Mouse (Mus musculus) kidney, postnatal 14 days (tissue): ENCODE data around the gene Thrap3.
"Not testable (repeated sequence)": the region's sequence is repeated elsewhere in the genome, so short reads cannot be mapped to it uniquely, and the experiment has no call there.

Experiments
- DNase-seq: peaks from one replicate; pipeline ENCODE4 v3.0.0; 2022; ENCODE audit warnings: mixed read lengths

The Thrap3 gene

DNA sequence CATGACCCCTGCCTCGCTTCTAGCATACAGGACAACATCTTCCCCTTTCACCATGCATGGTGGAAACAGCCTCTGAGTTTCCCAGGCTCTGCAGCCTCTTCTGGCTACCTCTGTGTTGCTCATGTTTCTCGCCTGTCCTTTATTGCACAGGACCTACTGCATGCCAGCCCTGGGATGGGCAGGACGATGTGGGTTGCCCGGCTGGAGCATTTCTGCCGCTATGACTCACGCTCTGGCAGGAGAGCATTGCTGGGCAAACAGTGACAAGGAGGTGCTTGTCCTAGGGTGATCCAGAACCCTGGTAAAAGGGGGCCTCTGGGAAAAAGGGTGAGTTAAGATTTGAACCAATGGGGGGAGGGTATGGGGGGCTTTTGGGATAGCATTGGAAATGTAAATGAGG is 15.2 kb upstream of the Thrap3 start:
- DNase-seq = no peak

DNA sequence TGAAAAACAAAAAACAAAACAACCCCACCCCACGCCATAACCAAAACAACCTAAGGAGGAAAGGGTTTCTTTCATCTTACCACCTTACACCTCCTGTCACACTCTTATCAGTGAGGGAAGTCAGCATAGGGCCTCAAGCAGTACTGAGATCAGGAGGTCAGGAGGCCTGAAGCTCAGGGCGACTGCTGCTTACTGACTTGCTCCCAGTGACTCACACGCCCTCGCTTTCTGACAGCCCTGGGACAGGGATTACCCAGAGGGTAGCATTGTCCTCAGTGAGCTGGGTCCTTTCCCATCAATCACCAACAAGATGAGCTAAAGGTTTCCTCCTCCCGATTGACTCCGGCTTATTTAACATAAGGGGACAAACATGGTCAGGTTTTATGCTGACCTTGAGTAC is 4.5 kb upstream of the Thrap3 start:
- DNase-seq = no peak

DNA sequence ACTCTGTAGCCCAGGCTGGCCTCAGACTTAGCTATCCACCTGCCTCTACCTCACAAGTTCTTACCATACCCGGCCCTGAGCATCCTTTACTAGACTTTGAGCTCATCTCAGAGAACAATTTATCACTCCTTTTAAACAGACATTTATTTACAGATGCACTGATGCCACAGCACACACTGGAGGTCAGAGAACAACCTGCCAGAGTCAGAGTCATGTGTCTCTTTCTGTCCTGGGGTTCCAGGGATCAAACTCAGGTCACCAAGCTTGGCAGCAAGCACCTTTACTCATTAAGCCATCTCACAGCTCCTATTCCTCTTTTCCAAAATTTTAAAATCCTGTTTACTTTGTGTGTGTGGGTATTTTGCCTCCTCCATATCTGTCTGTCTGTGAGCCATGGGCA is 2.8 kb upstream of the Thrap3 start:
- DNase-seq = no peak

DNA sequence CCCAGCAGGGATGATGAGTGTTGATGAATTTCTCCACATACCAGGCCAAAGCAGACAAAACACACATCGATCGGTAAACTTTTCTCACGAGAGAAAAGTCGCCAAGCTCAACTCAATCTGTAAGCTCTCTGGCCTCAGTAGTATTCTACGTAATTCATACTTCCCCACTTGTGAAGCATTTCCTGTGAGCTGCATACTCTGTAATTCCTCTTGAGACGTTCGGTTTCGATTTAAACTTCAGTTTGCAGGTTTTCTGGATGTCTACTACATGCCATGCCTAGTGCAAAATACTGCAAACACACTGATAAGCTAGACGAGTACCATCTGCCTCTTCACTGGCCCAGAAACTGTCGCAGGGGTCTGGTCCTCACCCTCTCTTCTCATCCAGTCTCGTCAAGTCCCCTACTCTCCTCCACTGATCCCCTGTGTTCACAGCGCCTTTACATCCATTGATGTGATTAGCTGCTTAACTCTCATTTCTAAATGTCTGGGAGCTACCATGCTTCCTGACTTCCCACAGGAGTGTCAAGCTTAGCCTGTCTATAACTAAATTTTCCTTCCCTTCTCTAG is 2.2 kb upstream of the Thrap3 start:
- no peak for DNase-seq

DNA sequence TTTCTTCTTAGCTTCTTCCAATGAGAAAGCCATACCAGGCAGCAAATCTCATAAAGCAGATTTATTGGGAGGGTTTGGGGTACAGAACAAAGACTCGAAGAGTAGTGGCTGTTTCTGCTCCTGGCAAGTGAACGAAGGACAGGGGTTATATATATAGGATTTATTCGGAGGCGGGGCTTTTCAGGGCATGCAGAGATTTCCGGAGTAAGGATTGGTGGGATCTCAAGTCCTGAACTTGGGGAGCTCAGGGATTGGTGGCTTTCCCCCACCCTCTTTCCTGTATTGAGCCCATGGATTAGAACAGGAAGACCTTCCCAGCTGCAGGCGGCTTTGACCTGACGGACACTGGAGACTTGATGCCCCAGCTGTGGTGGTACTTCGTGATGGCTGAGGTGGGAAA is 1.5 kb upstream of the Thrap3 start:
- no peak for DNase-seq

DNA sequence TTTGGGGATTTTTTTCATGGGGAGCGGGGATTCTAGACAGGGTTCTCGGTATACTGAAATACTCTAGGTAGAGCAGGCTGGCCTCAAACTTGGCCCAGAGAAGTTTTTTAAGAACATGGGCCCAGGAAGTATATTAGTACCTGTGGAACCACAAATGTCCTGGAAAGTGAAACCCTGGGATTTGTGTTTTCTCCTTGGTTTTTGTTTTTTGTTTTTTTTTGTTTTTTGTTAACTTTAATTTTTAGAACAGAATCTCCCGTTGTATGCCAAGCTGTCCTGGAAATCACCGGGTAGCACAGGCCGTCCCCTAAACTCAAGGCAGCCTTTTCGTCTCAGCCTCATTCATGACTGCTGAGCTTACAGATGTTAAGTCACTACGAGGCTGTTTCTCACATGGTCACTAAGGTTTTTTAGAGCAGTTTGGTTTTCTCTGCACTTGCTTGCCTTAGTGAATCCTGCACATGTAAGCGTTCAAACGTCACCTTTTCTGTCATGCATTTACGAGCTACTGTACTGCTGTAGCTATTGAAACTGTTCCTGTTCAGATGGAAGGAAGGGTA is 856 bp upstream of the Thrap3 start:
- no peak for DNase-seq

DNA sequence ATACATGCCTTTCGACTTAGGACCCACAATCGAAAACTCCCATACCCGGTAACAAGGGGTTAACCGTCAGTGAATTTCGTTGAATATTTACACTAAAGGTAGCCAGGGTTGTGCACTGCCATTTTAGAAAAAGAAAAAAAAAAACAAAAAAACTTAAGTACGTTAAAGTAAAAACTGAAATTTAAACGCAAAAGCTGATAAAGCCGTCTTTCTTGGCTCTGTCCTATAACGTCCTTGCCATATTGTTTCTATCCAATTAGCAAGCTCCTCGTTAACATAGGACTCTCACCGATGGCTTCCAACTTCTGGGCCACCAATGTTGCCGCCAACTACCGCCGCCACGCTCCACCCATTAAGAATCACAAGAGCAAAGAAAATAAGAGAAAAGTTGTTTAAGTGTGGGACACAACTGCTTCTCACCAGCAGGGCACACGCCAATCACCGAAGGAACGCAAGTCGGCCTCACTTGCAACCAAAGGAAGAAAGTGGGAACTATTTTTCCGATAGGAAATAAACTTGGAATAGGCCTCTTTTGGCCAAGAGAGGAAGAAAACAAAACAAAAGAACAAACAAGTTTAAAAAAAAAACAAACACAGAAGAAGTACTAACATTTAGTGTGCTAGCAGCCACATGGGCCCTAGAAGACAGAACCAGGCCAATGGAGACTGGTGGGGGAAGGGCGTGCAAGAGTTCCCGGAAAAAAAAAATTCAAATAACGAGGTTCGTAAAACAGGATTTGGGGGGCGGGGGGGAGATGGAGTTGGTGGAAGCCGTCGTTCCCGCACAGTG is 852 bp downstream of the Thrap3 start:
- DNase-seq = peak; percentile 45

DNA sequence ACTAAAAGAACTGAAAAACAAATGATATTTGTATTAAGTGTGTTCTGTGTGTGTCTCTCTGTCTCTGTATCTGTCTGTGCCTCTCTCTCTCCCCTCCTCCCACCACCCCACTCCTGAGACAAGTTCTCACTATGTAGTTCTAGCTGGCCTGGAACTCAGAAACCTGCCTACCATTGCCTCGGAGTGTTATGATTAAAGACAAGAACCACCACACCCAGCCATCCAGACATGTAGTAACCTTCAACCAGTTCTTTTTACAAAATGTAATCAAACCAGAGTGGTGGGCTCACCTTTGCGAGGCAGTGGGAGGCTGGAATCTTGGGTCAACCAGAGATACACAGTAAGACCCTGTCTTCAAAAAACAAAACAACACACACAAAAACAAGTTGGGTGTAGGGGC is 1.9 kb downstream of the Thrap3 start:
- no peak for DNase-seq

DNA sequence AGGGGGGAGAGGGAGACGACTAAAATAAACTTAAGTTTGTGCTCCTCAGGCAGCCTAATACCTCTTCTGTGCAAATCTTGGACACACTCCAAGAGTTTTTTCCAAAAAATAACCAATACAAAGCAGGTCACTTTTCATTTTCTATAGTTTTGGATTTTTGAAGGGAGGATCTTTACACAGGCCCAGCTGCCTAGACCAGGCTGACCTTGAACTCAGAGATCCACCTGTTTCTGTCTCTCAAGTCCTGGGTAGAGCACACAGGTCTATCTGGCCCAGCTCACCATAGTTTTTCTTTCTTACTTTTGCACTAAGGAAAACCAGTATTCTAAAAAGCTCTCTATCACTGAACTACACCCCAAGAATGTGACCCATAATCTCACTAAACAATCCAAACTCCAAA is 2.5 kb downstream of the Thrap3 start:
- DNase-seq = no peak

DNA sequence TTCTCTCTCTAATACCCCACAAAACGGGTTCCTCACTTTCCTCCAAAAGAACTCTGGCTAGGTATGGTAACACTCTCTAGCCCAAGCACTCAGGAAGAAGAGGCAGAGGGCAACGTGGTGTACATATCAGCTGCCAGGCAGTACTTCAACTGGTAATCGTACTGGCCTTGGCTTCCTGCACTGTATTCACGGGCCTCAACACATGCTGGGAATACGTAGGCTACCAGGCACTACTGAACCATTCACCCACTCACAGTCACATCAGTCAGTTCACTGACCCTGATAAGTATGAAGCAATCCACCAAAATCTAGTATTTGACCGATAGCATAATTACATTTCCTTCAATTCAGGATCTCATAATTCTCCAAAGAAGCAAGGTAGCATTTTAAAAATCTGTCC is 3.0 kb downstream of the Thrap3 start:
- no peak for DNase-seq

DNA sequence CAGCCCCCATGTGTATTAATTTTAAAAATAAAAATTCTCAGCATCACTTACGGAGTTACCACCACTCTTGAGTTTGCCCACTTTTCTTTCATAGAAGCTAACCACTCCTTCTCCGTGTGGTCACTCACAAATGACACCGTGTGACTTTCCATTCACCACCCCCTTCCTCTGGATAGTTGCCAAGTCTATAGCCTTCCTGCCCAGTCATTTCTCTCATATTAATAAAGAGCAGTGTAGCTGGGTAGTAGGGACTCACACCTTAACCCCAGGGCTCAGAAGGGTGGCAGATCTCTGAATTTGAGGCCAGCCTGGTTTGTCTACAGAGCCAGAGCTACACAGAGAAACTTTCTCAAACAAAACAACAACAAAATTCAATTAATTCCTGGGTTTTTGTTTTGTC is 5.1 kb downstream of the Thrap3 start:
- DNase-seq = peak; percentile 40

DNA sequence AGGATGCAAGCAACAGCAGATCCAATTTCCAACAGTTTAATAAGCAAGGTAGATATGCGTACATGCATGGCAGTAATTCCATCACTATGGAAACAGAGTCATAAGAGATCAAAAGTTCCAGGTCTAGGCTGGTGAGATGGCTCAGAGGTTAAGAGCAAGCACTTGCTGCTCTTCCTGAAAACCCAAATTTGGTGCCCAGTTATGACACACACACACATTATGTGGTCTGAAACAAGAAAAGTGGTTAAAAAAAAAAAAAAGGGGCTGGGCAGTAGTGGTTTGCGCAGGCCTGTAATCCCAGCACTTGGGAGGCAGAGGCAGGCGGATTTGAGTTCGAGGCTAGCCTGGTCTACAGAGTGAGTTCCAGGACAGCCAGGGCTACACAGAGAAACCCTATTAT is 7.6 kb downstream of the Thrap3 start:
- no peak for DNase-seq

DNA sequence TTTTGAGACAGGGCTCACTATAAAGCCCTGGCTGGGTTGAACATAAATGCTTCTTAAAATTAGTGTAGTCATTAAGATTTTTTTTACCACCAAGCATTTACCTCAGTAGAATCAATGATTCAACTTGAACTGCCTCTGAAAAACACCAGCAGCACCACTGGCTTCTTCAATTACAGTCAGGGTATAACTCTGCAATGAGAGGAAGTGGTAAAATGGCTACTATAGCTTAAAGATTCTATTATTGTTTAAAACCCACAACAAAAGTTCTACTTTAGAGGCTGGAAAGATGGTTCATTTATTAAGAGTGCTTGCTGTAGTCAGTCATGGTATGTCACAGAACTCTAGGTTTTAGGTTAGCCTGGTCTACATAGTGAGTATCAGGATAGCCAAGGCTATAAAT is 8.3 kb downstream of the Thrap3 start:
- DNase-seq = no peak

DNA sequence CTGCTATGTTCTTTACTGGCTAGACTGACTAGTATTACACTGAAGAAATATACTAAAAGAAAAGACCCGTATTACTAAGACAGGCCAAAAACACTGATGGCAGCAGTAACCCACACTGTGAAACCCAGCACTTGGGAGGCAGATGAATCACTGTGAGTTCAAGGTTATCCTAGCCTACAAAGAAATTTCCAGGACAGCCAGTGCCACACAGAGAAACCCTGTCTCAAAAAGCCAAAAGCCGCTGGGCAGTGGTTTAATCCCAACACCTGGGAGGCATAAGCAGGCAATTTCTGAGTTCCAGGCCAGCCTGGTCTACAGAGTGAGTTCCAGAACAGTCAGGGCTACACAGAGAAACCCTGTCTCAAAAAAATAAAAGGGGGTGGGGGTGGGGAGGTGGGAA is 11.9 kb downstream of the Thrap3 start:
- no peak for DNase-seq

DNA sequence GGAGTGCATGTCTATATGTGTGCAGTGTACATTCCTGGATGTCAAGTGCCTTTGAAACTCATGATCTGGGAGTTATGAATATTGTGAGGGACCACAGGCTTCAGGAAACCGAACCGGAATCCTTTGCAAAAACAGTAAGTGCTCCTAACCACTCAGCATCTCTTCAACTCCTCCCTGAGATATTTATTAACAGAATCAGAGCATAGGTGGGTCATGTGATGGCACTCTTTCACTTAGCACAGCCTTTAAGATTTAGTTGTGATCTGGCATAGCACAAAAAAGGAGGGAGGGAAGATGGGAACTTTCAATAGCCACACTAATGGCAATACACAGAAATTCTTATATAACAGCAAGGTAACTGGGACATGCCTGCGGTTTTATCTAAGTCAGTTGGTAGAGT is 15.5 kb downstream of the Thrap3 start:
- no peak for DNase-seq

DNA sequence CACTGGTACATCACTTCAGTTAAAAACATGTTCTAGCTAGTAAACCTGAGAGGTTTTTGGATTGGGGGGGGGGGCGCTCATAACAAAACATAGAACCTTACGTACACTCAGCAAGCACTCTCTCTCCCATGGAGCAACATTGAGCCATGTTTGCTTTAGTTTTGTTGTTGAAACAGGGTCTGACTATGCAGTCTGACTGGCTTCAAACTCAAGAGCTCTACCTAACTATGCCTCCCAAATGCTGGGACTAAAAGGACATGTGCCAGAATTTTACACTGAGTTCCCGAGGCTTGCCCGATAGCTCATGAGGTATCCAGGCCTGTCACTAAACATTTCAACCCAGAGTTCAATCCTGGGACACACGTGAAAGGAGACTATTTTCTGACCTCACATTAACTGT is 19.5 kb downstream of the Thrap3 start:
- no peak for DNase-seq

DNA sequence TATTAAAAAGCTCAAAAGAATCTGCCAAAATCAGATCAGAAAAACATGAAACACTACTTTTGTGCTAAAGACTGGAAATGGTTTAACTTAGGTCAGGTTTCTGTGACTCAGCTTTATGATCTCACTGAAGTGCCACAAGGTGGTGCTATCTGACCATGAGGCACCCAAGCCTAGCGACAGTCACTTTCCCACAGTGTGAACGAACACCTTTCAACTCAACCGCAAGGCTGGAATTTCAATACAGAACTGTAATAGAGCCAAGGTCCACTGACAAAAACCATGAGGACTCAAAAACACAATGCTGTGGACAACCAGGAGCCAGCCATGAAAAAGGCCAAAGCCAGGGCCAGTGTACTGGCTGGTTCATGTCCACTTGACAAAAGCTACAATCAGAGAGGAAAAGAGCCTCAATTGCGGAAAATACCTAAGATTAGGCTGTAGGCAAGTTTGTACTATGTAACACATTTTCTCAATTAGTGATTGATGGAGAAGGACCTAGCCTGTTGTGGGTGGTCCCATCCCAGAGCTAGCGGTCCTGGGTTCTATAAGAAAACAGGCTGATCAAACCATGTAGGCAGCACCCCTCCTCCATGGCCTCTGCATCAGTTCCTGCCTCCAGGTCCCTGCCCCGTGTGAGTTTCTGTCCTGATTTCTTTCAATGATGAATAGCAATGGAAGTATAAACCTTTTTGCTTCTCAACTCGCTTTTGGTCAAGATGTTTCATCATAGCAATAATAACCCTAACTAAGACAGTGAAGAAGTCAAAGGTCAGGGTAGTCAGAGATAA is 21.2 kb downstream of the Thrap3 start:
- DNase-seq = peak; percentile 70

DNA sequence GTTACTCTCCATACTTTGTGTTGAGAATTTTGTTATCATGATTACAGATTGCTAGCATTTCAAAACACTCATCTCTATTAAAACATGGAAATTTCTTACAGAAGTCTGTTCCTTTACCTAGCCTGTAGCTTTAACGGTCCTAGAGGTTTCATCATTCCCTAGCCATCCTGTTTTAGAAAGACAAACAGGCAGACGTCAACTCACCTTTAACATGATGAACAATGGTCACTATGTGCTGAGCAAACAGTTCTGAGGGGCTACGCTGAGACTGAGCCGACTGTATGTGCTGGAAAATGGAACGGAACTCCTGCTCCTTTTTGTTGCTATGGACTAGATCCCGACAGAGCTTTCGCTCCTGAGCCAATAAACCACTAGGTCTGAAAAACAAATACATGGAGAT is 26.6 kb downstream of the Thrap3 start:
- DNase-seq = not testable (repeated sequence)

DNA sequence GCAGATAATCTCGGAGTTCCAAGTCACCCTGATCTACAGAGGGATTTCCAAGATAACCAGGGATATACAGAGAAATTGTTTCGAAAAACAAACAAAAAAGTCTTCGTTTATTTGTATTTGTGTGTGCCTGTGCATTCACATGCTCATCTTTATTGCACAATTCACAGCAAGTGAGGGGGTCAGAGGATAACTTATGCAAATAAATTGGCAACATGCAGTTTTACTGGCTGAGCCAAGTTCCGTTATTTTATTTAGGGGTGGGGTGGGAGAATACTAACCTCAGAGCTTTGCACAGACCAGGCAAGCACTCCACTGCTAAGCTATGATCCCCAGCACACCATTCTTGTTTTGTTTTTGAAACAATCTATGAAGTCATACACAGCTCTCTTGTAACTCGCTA is 28.8 kb downstream of the Thrap3 start:
- DNase-seq = no peak

DNA sequence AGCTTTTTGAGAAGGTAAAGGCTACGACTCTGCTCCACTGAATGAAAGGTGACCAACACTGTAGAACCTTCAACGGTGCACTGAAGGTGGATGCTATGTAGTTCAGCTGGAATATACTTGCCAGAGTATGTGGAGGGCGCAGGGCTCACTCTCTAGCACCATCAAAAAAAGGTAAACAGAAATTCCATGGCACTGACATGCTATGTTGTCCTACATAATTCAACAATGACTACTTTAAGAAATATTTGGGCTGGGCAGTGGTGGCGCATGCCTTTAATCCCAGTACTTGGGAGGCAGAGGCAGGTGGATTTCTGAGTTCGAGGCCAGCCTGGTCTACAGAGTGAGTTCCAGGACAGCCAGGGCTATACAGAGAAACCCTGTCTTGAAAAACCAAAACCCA is 31.8 kb downstream of the Thrap3 start:
- DNase-seq = not testable (repeated sequence)

DNA sequence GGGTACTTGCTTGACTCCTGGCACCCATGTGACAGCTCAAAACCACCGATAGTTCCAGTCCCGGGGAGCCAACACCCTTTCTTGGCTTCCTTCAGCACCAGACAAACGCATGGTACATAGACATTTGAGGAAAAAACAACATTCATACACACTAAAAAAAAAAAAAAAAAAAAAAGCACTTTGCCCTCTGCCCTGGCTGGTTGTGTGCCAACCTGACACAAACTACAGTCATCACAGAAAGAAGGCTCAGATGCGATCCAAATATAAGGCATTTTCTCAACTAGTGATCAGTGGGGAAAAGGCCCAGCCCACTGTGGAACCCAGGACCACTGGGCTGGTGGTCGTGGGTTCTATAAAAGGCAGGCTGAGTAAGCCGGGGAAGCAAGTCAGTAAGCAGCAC is 33.7 kb downstream of the Thrap3 start:
- no peak for DNase-seq

DNA sequence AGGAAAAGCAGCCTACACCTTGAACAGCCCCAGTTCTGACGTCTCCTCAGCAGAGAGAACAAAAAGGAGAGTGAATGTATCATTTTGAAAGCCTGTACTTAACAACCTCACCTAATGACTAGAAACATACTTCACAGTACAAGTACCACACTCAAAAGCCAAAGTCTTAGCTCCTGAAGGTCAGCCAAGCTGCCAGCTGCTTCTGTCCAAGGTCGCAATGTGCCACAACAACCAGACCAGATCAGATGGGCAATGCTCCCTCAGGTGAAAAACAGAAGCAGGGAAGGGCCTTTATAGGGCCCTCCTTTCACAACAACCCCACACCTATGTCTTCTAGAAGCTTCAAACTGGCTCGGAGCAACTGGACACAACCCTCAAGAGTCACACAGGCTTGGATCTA is 36.5 kb downstream of the Thrap3 start:
- DNase-seq = no peak

DNA sequence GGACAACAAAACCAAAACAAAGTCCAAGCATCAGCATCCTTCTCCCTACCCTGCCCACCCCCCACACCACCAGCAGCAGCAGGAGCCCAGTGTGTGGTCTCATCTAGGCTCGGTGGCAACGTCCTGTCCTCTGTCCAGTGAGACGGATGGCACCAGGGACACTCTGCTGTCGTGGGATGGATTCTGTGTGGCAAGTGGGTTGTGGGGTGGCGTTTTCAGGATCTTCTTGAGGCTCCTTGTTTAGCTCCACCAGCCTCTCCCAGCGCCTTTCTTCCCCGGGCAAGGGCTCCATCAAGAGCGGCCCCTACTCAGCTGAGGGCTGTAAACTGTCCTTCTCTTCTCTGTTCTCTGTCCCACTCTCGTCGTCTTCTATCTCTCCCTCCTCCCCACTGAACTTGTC is 37.5 kb downstream of the Thrap3 start:
- not testable (repeated sequence) for DNase-seq

DNA sequence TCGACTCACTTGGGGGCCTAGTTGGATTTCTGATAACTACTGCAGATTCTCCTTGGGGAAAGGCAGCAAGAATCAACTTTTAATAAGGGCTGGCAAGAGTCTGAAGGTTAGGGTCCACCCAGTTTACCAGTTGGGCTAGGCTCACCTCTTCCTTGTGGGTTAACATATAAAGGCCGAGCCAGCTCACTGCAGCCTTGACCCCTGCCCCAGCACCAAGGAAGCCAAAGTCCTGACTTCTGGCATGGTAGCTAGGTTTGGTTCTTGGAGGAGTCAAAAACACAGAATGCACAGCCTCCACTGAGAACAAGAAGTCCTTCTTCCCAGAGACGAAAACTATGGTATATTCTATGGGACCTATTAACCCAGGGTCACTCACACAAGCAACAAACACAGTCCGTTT is 38.9 kb downstream of the Thrap3 start:
- peak; percentile 52 for DNase-seq
